Mouse (Mus musculus) bone marrow macrophage, adult 2 months (primary cell): Measurements from ENCODE around the gene Cdc37l1. TPM values are rescaled to one million over a fixed set of nuclear protein-coding genes. Genes with fewer than 3 reads are reported as not detected.

ENCODE experiments used
- H3K27ac ChIP-seq: 2 replicates; pipeline ENCODE4 v1.5.1; 2012; ENCODE audit warnings: low read depth, low read length; ENCODE audit not compliant: insufficient read depth
- H3K4me1 ChIP-seq: 2 replicates; pipeline ENCODE4 v1.6.1; 2012; ENCODE audit warnings: low read length; ENCODE audit not compliant: control insufficient read depth, insufficient read depth
- H3K4me3 ChIP-seq: 2 replicates; pipeline ENCODE4 v1.5.1; 2012; ENCODE audit warnings: mild to moderate bottlenecking, low read length, moderate library complexity; ENCODE audit not compliant: insufficient read depth
- CTCF ChIP-seq: IDR thresholded peaks from 2 replicates; pipeline ENCODE4 v1.5.1; 2012; ENCODE audit warnings: low read depth, mild to moderate bottlenecking, low read length, moderate library complexity
- POLR2A ChIP-seq: IDR thresholded peaks from 2 replicates; pipeline ENCODE4 v1.6.1; 2012; ENCODE audit warnings: mild to moderate bottlenecking, low read depth, low read length, borderline replicate concordance
- polyA plus RNA-seq: library from polyadenylated mRNA; stranded (reverse); fragments of >200 nt; gene quantifications from 2 replicates; pipeline ENCODE4 v1.2.4, GENCODE M21; 2012; ENCODE audit not compliant: missing spikeins, insufficient read depth, insufficient read length

Gene Cdc37l1
- polyA plus RNA-seq, 1 experiment, result 30.6 TPM

GRCm38 (mm10) chr19:28968178-28968577 is 22.0 kb upstream of the Cdc37l1 start:
- peaks cover 14% of the 10 kb centered on the region for H3K4me1 ChIP-seq
- H3K4me3 ChIP-seq, result no peak overlapping the region
- H3K27ac ChIP-seq, result no peak overlapping the region
- TF ChIP-seq CTCF (no peak), POLR2A (no peak)

- Histone ChIP-seq H3K27ac (no peak overlapping the region), H3K4me3 (no peak overlapping the region), H3K4me1 (peaks cover 14% of the 10 kb centered on the region)
- TF ChIP-seq CTCF, result no peak
- TF ChIP-seq POLR2A, result no peak
Observed at GRCm38 (mm10) chr19:28969231-28969630, 20.9 kb upstream of the Cdc37l1 start.

GRCm38 (mm10) chr19:28970251-28970650 is 19.9 kb upstream of the Cdc37l1 start:
- no peak overlapping the region for H3K4me3 ChIP-seq
- no peak overlapping the region for H3K27ac ChIP-seq
- H3K4me1 ChIP-seq, result peaks cover 9% of the 10 kb centered on the region
- TF ChIP-seq POLR2A (no peak), CTCF (no peak)

- H3K4me1 ChIP-seq, result no peaks in the 10 kb centered on the region
- H3K4me3 ChIP-seq, result peak overlapping the region; percentile 7; the same call in 1 of the 2 replicates
- TF ChIP-seq POLR2A (no peak), CTCF (peak; percentile 58; the same call in 1 of the 2 replicates)
- H3K27ac ChIP-seq, result no peak overlapping the region
Observed at GRCm38 (mm10) chr19:28974862-28975611, 15.1 kb upstream of the Cdc37l1 start.

- TF ChIP-seq POLR2A (no peak), CTCF (no peak)
- Histone ChIP-seq H3K27ac (no peak overlapping the region), H3K4me1 (peaks cover 6% of the 10 kb centered on the region), H3K4me3 (no peak overlapping the region)
Observed at GRCm38 (mm10) chr19:28982617-28983016, 7.5 kb upstream of the Cdc37l1 start.

GRCm38 (mm10) chr19:28989515-28989914 is 637 bp upstream of the Cdc37l1 start:
- TF ChIP-seq POLR2A (no peak), CTCF (no peak)
- Histone ChIP-seq H3K27ac (peak overlapping the region; percentile 37; the same call in 1 of the 2 replicates), H3K4me3 (peak overlapping the region; percentile 70), H3K4me1 (peaks cover 18% of the 10 kb centered on the region)

- TF ChIP-seq POLR2A, result no peak
- no peak for TF ChIP-seq CTCF
- Histone ChIP-seq H3K4me3 (peak overlapping the region; percentile 70), H3K4me1 (peaks cover 16% of the 10 kb centered on the region), H3K27ac (peak overlapping the region; percentile 33; the same call in 1 of the 2 replicates)
Observed at GRCm38 (mm10) chr19:28990590-28991221, 554 bp downstream of the Cdc37l1 start.

GRCm38 (mm10) chr19:28991391-28991790 is 1.2 kb downstream of the Cdc37l1 start:
- TF ChIP-seq CTCF, result no peak
- no peak for TF ChIP-seq POLR2A
- H3K4me3 ChIP-seq, result peak overlapping the region; percentile 70
- no peak overlapping the region for H3K27ac ChIP-seq
- peaks cover 16% of the 10 kb centered on the region for H3K4me1 ChIP-seq

GRCm38 (mm10) chr19:28994870-28995269 is 4.7 kb downstream of the Cdc37l1 start:
- Histone ChIP-seq H3K4me3 (no peak overlapping the region), H3K4me1 (peaks cover 6% of the 10 kb centered on the region), H3K27ac (no peak overlapping the region)
- TF ChIP-seq POLR2A, result no peak

- TF ChIP-seq POLR2A (no peak), CTCF (no peak)
- Histone ChIP-seq H3K27ac (no peak overlapping the region), H3K4me3 (no peak overlapping the region), H3K4me1 (peaks cover 6% of the 10 kb centered on the region)
Observed at GRCm38 (mm10) chr19:28995366-28995765, 5.2 kb downstream of the Cdc37l1 start.
